ENCODE assay signal across 12 mouse cellular contexts in the genomic region with DNA sequence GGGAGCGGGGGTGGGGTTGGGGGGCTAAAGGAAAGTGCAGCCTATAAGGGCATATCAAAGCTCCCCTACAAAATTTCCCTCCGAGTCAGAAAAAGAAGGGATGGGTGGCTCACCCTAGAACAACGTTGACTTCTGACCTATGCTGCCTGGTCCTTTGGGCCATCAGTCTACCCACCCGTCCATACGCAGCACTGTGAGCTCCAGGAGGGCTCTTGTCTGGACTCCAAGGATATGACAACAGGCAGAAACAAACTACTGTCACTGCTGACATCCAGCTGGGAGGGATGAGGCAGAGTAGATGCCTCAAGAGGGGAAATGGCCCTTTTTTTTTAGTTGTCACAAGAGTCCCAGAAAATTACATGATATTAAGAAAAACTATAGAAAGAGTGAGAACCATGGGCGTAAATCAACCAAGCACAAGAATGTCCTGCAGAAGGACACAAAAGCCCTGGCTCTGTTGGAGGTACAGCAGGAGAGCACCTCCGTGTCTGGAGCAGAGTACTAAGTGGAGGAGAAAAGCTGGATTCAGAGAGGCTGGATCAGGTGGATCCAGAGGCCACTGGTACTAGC. TPM values are rescaled to one million over a fixed set of nuclear protein-coding genes. Genes with fewer than 3 reads are reported as not detected.
DNase-seq lines count a peak whose midpoint lies in the region; ATAC-seq and TF ChIP-seq lines count a peak whose summit lies in the region.
"Had no signal": no experiment of that assay in that cellular context is flagged by ENCODE, and none has a peak within 500 bp of the region (broad histone marks: within the 10 kb centered on the region; RNA-seq: fewer than 3 reads in every experiment).

No protein-coding gene starts in this region.

- TF ChIP-seq CTCF in intestine, postnatal 0 days (IDR thresholded peaks at IDR 0.05; ENCODE audit: low read depth) = no peak

- no peaks in the 10 kb centered on the region for H3K4me1 ChIP-seq in kidney, embryonic 16.5 days (ENCODE audit: insufficient read depth, low read length)
- H3K4me1 ChIP-seq in embryonic facial prominence, embryonic 10.5 days = peaks cover 8% of the 10 kb centered on the region
- no peaks in the 10 kb centered on the region for H3K4me1 ChIP-seq in intestine, postnatal 0 days (replicated peaks; ENCODE audit: control insufficient read depth, insufficient read depth, low read length)
- H3K4me1 ChIP-seq: midbrain, embryonic 15.5 days had no signal

- no peaks in the 10 kb centered on the region for H3K27me3 ChIP-seq in kidney, embryonic 16.5 days (ENCODE audit: insufficient read depth, low read length)
- H3K27me3 ChIP-seq in embryonic facial prominence, embryonic 10.5 days (replicated peaks; ENCODE audit: low read depth, poor library complexity, severe bottlenecking) = peaks cover 41% of the 10 kb centered on the region
- peaks cover 10% of the 10 kb centered on the region; the same call in 1 of the 2 replicates for H3K27me3 ChIP-seq in intestine, postnatal 0 days (replicated peaks; ENCODE audit: control insufficient read depth, insufficient read depth, low read length)
- H3K27me3 ChIP-seq: midbrain, embryonic 15.5 days had no signal

- H3K4me2 ChIP-seq in kidney, embryonic 16.5 days (replicated peaks; ENCODE audit: low read depth, low read length) = peak overlapping the region; percentile 39
- H3K4me2 ChIP-seq in intestine, postnatal 0 days (replicated peaks; ENCODE audit: low read depth) = peak overlapping the region; percentile 30; the same call in 1 of the 2 replicates
- H3K4me2 ChIP-seq: midbrain, embryonic 15.5 days had no signal

- no peaks in the 10 kb centered on the region for H3K9me3 ChIP-seq in kidney, embryonic 16.5 days (ENCODE audit: low read length)
- H3K9me3 ChIP-seq in embryonic facial prominence, embryonic 10.5 days = no peaks in the 10 kb centered on the region
- no peaks in the 10 kb centered on the region for H3K9me3 ChIP-seq in intestine, postnatal 0 days (ENCODE audit: control insufficient read depth)
- H3K9me3 ChIP-seq: midbrain, embryonic 15.5 days had no signal

- ATAC-seq in kidney, embryonic 16.5 days (ENCODE audit: low FRiP score, low TSS enrichment) = no peak
- ATAC-seq in intestine, postnatal 0 days = no peak
- ATAC-seq: midbrain, embryonic 15.5 days had no signal

- no peak for DNase-seq in kidney, postnatal 25 days
- DNase-seq in cerebellum, adult 18-20 months = peak; percentile 33 to 50
- DNase-seq in embryonic facial prominence, embryonic 10.5 days (ENCODE audit: low spot score) = no peak
- no peak for DNase-seq in Muller cell, postnatal 12 days (ENCODE audit: inconsistent ontology term)
- no peak for DNase-seq in right cerebral cortex, postnatal 14 days
- no peak for DNase-seq in adrenal gland, postnatal 36 days

- H3K4me3 ChIP-seq in kidney, embryonic 16.5 days (ENCODE audit: low read length) = no peak overlapping the region
- peak overlapping the region; percentile 29 for H3K4me3 ChIP-seq in embryonic facial prominence, embryonic 10.5 days
- H3K4me3 ChIP-seq in intestine, postnatal 0 days (ENCODE audit: low read depth, low read length) = no peak overlapping the region
- H3K4me3 ChIP-seq: midbrain, embryonic 15.5 days had no signal

- H3K9ac ChIP-seq in kidney, embryonic 16.5 days (replicated peaks; ENCODE audit: low read length) = no peak overlapping the region
- no peak overlapping the region for H3K9ac ChIP-seq in intestine, postnatal 0 days (ENCODE audit: low read depth, low read length)
- H3K9ac ChIP-seq: midbrain, embryonic 15.5 days had no signal

- no peak overlapping the region for H3K27ac ChIP-seq in kidney, embryonic 16.5 days (ENCODE audit: low read length)
- H3K27ac ChIP-seq in embryonic facial prominence, embryonic 10.5 days (replicated peaks) = no peak overlapping the region
- H3K27ac ChIP-seq in intestine, postnatal 0 days (ENCODE audit: low read depth, low read length) = no peak overlapping the region
- H3K27ac ChIP-seq: midbrain, embryonic 15.5 days had no signal

- WGBS in kidney, embryonic 16.5 days = 48% methylated on average over 7 of the region's 7 CpGs
- 48% methylated on average over 7 of the region's 7 CpGs for WGBS in embryonic facial prominence, embryonic 10.5 days
- 57% methylated on average over 7 of the region's 7 CpGs for WGBS in intestine, postnatal 0 days

- H3K36me3 ChIP-seq in kidney, embryonic 16.5 days (ENCODE audit: insufficient read depth, low read length) = no peaks in the 10 kb centered on the region
- no peaks in the 10 kb centered on the region for H3K36me3 ChIP-seq in embryonic facial prominence, embryonic 10.5 days (replicated peaks)
- H3K36me3 ChIP-seq in intestine, postnatal 0 days (ENCODE audit: control insufficient read depth, insufficient read depth) = no peaks in the 10 kb centered on the region
- H3K36me3 ChIP-seq: G1E; midbrain, embryonic 15.5 days had no signal

RNA-seq across cellular contexts. Expression of gene Tbata, which starts 4.6 kb away (rescaled TPM):
- polyA plus RNA-seq in kidney, embryonic 16.5 days (2015; fragmentation: Nextera tagmentation; extraction: Ambion mirVana) = 0.24 TPM in 1 of 2 replicates, not detected in the other
- polyA plus RNA-seq in embryonic facial prominence, embryonic 10.5 days (2016; fragmentation: Nextera tagmentation; extraction: Ambion mirVana) = 0.15 and 0.36 TPM in 2 replicates
- polyA plus RNA-seq in intestine, postnatal 0 days (2015; fragmentation: Nextera tagmentation; extraction: Ambion mirVana) = not detected in 2 replicates
- total RNA-seq in adrenal gland, postnatal 36 days (2021) = not detected
- total RNA-seq: adrenal gland, postnatal 25 days; G1E; granulocyte monocyte progenitor cell, adult 5-6 weeks had no signal
- polyA plus RNA-seq: G1E; midbrain, embryonic 15.5 days had no signal

RNA-seq across cellular contexts. Expression of gene Sgpl1, which starts 28.8 kb away (rescaled TPM):
- 75.9 and 76.5 TPM in 2 replicates for polyA plus RNA-seq in kidney, embryonic 16.5 days (2015; fragmentation: Nextera tagmentation; extraction: Ambion mirVana)
- 65.4 and 68.5 TPM in 2 replicates for polyA plus RNA-seq in embryonic facial prominence, embryonic 10.5 days (2016; fragmentation: Nextera tagmentation; extraction: Ambion mirVana)
- polyA plus RNA-seq in intestine, postnatal 0 days (2015; fragmentation: Nextera tagmentation; extraction: Ambion mirVana) = 119 and 135 TPM in 2 replicates
- 10 to 100 TPM; 67.4 to 86.0 TPM for total RNA-seq in adrenal gland, postnatal 36 days (2021)
- polyA plus RNA-seq: G1E had no signal

Comparison
In these comparisons a context has a peak if more than half of its experiments do, and no peak if none do; other contexts are left out.
1. DNase-seq: peak in cerebellum, adult 18-20 months (2 of 2); none in kidney, postnatal 25 days (0 of 2), embryonic facial prominence, embryonic 10.5 days (single experiment), Muller cell, postnatal 12 days (single experiment), right cerebral cortex, postnatal 14 days (single experiment) and adrenal gland, postnatal 36 days (0 of 2).